Mouse (Mus musculus) monocyte, adult 2 months (primary cell): ENCODE results near the gene Defb13.
"Not testable (repeated sequence)": the region's sequence is repeated elsewhere in the genome, so short reads cannot be mapped to it uniquely, and the experiment has no call there.

Experiments used
- DNase-seq, 2 experiments: peaks; one replicate each; pipeline ENCODE4 v3.0.0; 2022; ENCODE audit warnings: low spot score in 2 of 2, low read depth in 1 of 2

Defb13 gene

GRCm38 (mm10) chr8:21946462-21946861 lies at the start of gene Defb13:
Gene Defb13, plus strand, starts transcription at chr8:21946762.
- DNase-seq: no peak

GRCm38 (mm10) chr8:21906290-21906689 lies 40.3 kb upstream of the Defb13 start, which contains the start of gene Defb11:
Gene Defb11, minus strand, starts transcription at chr8:21906412.
- not testable (repeated sequence) for DNase-seq

GRCm38 (mm10) chr8:21911931-21912330 lies 34.6 kb upstream of the Defb13 start:
- DNase-seq: no peak

GRCm38 (mm10) chr8:21912554-21912953 lies 34.0 kb upstream of the Defb13 start:
- no peak for DNase-seq

- no peak for DNase-seq
Observed at GRCm38 (mm10) chr8:21915625-21916024, 30.9 kb upstream of the Defb13 start.

- DNase-seq: not testable (repeated sequence)
Observed at GRCm38 (mm10) chr8:21930754-21931153, 15.8 kb upstream of the Defb13 start.

GRCm38 (mm10) chr8:21932610-21933009 lies 14.0 kb upstream of the Defb13 start, which contains the start of gene Defb15:
Gene Defb15, minus strand, starts transcription at chr8:21932710.
- DNase-seq: no peak

- DNase-seq: not testable (repeated sequence)
Observed at GRCm38 (mm10) chr8:21938052-21938451, 8.5 kb upstream of the Defb13 start, which contains the start of gene Defb35. Gene Defb35, plus strand, starts transcription at chr8:21938352.

GRCm38 (mm10) chr8:21947311-21948017 lies 902 bp downstream of the Defb13 start:
- no peak for DNase-seq

- no peak for DNase-seq
Observed at GRCm38 (mm10) chr8:21955321-21955720, 8.8 kb downstream of the Defb13 start.

GRCm38 (mm10) chr8:21956336-21956735 lies 9.8 kb downstream of the Defb13 start:
- DNase-seq: no peak

- no peak for DNase-seq
Observed at GRCm38 (mm10) chr8:21958414-21958813, 11.9 kb downstream of the Defb13 start, which contains the start of gene Fam90a1a. Gene Fam90a1a, plus strand, starts transcription at chr8:21958714.

- no peak for DNase-seq
Observed at GRCm38 (mm10) chr8:21966646-21967045, 20.1 kb downstream of the Defb13 start.

GRCm38 (mm10) chr8:21969475-21969874 lies 22.9 kb downstream of the Defb13 start, which contains the start of gene Ccdc70:
Gene Ccdc70, plus strand, starts transcription at chr8:21969775.
- DNase-seq: no peak

GRCm38 (mm10) chr8:21978193-21978592 lies 31.6 kb downstream of the Defb13 start:
- DNase-seq: no peak

GRCm38 (mm10) chr8:21981664-21982337 lies 35.2 kb downstream of the Defb13 start:
- DNase-seq: no peak

- no peak for DNase-seq
Observed at GRCm38 (mm10) chr8:21992184-21992583, 45.6 kb downstream of the Defb13 start.

GRCm38 (mm10) chr8:21995181-21995580 lies 48.6 kb downstream of the Defb13 start:
- DNase-seq: no peak
